Mouse (Mus musculus): Measurements from ENCODE around the gene Kxd1.

The Kxd1 gene

GRCm38 (mm10) chr8:70546412-70546811 lies 18.7 kb upstream of the Kxd1 start:
- no peak for DNase-seq

GRCm38 (mm10) chr8:70544200-70544687 lies 16.5 kb upstream of the Kxd1 start:
- DNase-seq: peak; percentile 35 to 49

GRCm38 (mm10) chr8:70541081-70541480 lies 13.3 kb upstream of the Kxd1 start:
- DNase-seq: no peak

GRCm38 (mm10) chr8:70540507-70541071 lies 12.8 kb upstream of the Kxd1 start:
- DNase-seq: peak; percentile 40 to 64

- DNase-seq: no peak
Measured at GRCm38 (mm10) chr8:70540013-70540506, 12.3 kb upstream of the Kxd1 start.

GRCm38 (mm10) chr8:70539077-70539813 lies 11.5 kb upstream of the Kxd1 start, which contains the start of gene Ell:
Gene Ell (plus strand): TSS chr8:70539457.
- peak; percentile 100 for DNase-seq

GRCm38 (mm10) chr8:70538633-70539076 lies 10.9 kb upstream of the Kxd1 start:
- DNase-seq: peak; percentile 100

GRCm38 (mm10) chr8:70538024-70538579 lies 10.3 kb upstream of the Kxd1 start:
- peak; percentile 70 to 82 for DNase-seq

- no peak for DNase-seq
Measured at GRCm38 (mm10) chr8:70535701-70536100, 7.9 kb upstream of the Kxd1 start.

GRCm38 (mm10) chr8:70535221-70535620 lies 7.5 kb upstream of the Kxd1 start:
- no peak for DNase-seq

GRCm38 (mm10) chr8:70534281-70534680 lies 6.5 kb upstream of the Kxd1 start:
- no peak for DNase-seq

- DNase-seq: peak; percentile 30 to 59
Measured at GRCm38 (mm10) chr8:70530314-70530713, 2.6 kb upstream of the Kxd1 start.

GRCm38 (mm10) chr8:70529741-70530161 lies 2.0 kb upstream of the Kxd1 start:
- DNase-seq: no peak

GRCm38 (mm10) chr8:70529299-70529698 lies 1.5 kb upstream of the Kxd1 start:
- DNase-seq: no peak

GRCm38 (mm10) chr8:70528182-70528797 lies 534 bp upstream of the Kxd1 start:
- no peak for DNase-seq

GRCm38 (mm10) chr8:70527111-70527511 lies 645 bp downstream of the Kxd1 start:
- no peak for DNase-seq

- DNase-seq: peak; percentile 96 to 97
Measured at GRCm38 (mm10) chr8:70522592-70523403, 5.0 kb downstream of the Kxd1 start.

- no peak for DNase-seq
Measured at GRCm38 (mm10) chr8:70519606-70520005, 8.2 kb downstream of the Kxd1 start.

GRCm38 (mm10) chr8:70519043-70519442 lies 8.7 kb downstream of the Kxd1 start:
- DNase-seq: no peak

- no peak for DNase-seq
Measured at GRCm38 (mm10) chr8:70517940-70518643, 9.7 kb downstream of the Kxd1 start.

- no peak for DNase-seq
Measured at GRCm38 (mm10) chr8:70513441-70513840, 14.3 kb downstream of the Kxd1 start.

Data from kidney, postnatal 4 days (tissue).